Mouse (Mus musculus) limb, embryonic 12.5 days (tissue): Measurements from ENCODE around the gene Bpifc. TPM values are rescaled to one million over a fixed set of nuclear protein-coding genes. Genes with fewer than 3 reads are reported as not detected.

Source experiments
- ATAC-seq: fragments of 200-750 bp; cut with Nextera tagmentation; 2 replicates; pipeline ENCODE4 v1.8.0; 2017; ENCODE audit warnings: low read depth, moderate TSS enrichment; ENCODE audit not compliant: insufficient number of reproducible peaks, insufficient read depth, low FRiP score, low TSS enrichment
- H3K27ac ChIP-seq: fragments of 300-500 bp; sonication (generic); 2 replicates; pipeline ENCODE4 v1.5.1; 2016; ENCODE audit warnings: mild to moderate bottlenecking, moderate library complexity
- H3K27me3 ChIP-seq: fragments of 300-500 bp; sonication (generic); 2 replicates; pipeline ENCODE4 v1.6.1; 2016; ENCODE audit warnings: mild to moderate bottlenecking, moderate library complexity
- H3K36me3 ChIP-seq: fragments of 300-500 bp; sonication (generic); 2 replicates; pipeline ENCODE4 v1.6.1; 2016; ENCODE audit warnings: mild to moderate bottlenecking, moderate library complexity
- H3K4me1 ChIP-seq: fragments of 300-500 bp; sonication (generic); replicated peaks from 2 replicates; pipeline ENCODE4 v1.6.1; 2016
- H3K4me2 ChIP-seq: fragments of 300-500 bp; sonication (generic); 2 replicates; pipeline ENCODE4 v1.6.1; 2016; ENCODE audit warnings: mild to moderate bottlenecking, moderate library complexity
- H3K4me3 ChIP-seq: fragments of 300-500 bp; sonication (generic); replicated peaks from 2 replicates; pipeline ENCODE4 v1.5.1; 2016; ENCODE audit warnings: mild to moderate bottlenecking
- H3K9ac ChIP-seq: fragments of 300-500 bp; sonication (generic); replicated peaks from 2 replicates; pipeline ENCODE4 v1.6.1; 2016; ENCODE audit warnings: mild to moderate bottlenecking, moderate library complexity
- H3K9me3 ChIP-seq: fragments of 300-500 bp; sonication (generic); 2 replicates; pipeline ENCODE4 v1.6.1; 2016; ENCODE audit warnings: mild to moderate bottlenecking, moderate library complexity
- WGBS: fragments of 180-500 bp; shearing (Covaris S2); methylation state at CpG from one replicate; pipeline ENCODE4 v1.1.7; 2016; 5-methylcytosine and 5-hydroxymethylcytosine counted together
- polyA plus RNA-seq: library from polyadenylated mRNA; unstranded; fragments of >200 nt; fragmentation: Nextera tagmentation; extraction: Ambion mirVana; gene quantifications from 2 replicates; pipeline ENCODE4 v1.2.1, GENCODE M21; 2016

Bpifc gene
- polyA plus RNA-seq, 1 experiment from 2014 or later, result 0.16 TPM

GRCm38 (mm10) chr10:86017781-86018180 is 6.1 kb upstream of the Bpifc start:
- WGBS, result 92% methylated on average over 7 of the region's 7 CpGs
- Histone ChIP-seq H3K4me2 (no peak overlapping the region), H3K36me3 (no peaks in the 10 kb centered on the region), H3K27me3 (no peaks in the 10 kb centered on the region), H3K9me3 (no peaks in the 10 kb centered on the region), H3K4me1 (peaks cover 7% of the 10 kb centered on the region; the same call in 1 of the 2 replicates), H3K27ac (no peak overlapping the region), H3K4me3 (no peak overlapping the region), H3K9ac (no peak overlapping the region)
- ATAC-seq, result no peak

GRCm38 (mm10) chr10:86011172-86011571 is 523 bp downstream of the Bpifc start:
- no peak overlapping the region for H3K9ac ChIP-seq
- H3K4me1 ChIP-seq, result no peaks in the 10 kb centered on the region
- H3K4me3 ChIP-seq, result no peak overlapping the region
- 91% methylated on average over 2 of the region's 2 CpGs for WGBS
- no peaks in the 10 kb centered on the region for H3K36me3 ChIP-seq
- no peaks in the 10 kb centered on the region for H3K27me3 ChIP-seq
- H3K27ac ChIP-seq, result no peak overlapping the region
- no peak for ATAC-seq
- no peak overlapping the region for H3K4me2 ChIP-seq
- no peaks in the 10 kb centered on the region for H3K9me3 ChIP-seq

GRCm38 (mm10) chr10:86010636-86011035 is 1.1 kb downstream of the Bpifc start:
- ATAC-seq, result no peak
- Histone ChIP-seq H3K27ac (no peak overlapping the region), H3K9me3 (no peaks in the 10 kb centered on the region), H3K4me1 (no peaks in the 10 kb centered on the region), H3K36me3 (no peaks in the 10 kb centered on the region), H3K9ac (no peak overlapping the region), H3K27me3 (no peaks in the 10 kb centered on the region), H3K4me2 (no peak overlapping the region), H3K4me3 (no peak overlapping the region)
- 19% methylated on average over 6 of the region's 6 CpGs for WGBS

- no peaks in the 10 kb centered on the region for H3K36me3 ChIP-seq
- H3K27me3 ChIP-seq, result no peaks in the 10 kb centered on the region
- H3K9me3 ChIP-seq, result no peaks in the 10 kb centered on the region
- no peak overlapping the region for H3K4me3 ChIP-seq
- no peak for ATAC-seq
- H3K4me1 ChIP-seq, result no peaks in the 10 kb centered on the region
- H3K9ac ChIP-seq, result no peak overlapping the region
- 84% methylated on average over 2 of the region's 2 CpGs for WGBS
- H3K4me2 ChIP-seq, result no peak overlapping the region
- H3K27ac ChIP-seq, result no peak overlapping the region
Observed at GRCm38 (mm10) chr10:86009688-86010087, 2.0 kb downstream of the Bpifc start.

GRCm38 (mm10) chr10:86006455-86006854 is 5.2 kb downstream of the Bpifc start:
- 87% methylated on average over 5 of the region's 5 CpGs for WGBS

GRCm38 (mm10) chr10:86000447-86000846 is 11.2 kb downstream of the Bpifc start:
- H3K27me3 ChIP-seq, result no peaks in the 10 kb centered on the region
- no peak overlapping the region for H3K9ac ChIP-seq
- H3K4me2 ChIP-seq, result no peak overlapping the region
- no peak for ATAC-seq
- 0 out of 2 replicates have a peak, but pooled peaks cover 5% of the 10 kb centered on the region for H3K9me3 ChIP-seq
- no peaks in the 10 kb centered on the region for H3K36me3 ChIP-seq
- H3K4me3 ChIP-seq, result no peak overlapping the region
- no peaks in the 10 kb centered on the region for H3K4me1 ChIP-seq
- 93% methylated on average over 4 of the region's 4 CpGs for WGBS
- H3K27ac ChIP-seq, result no peak overlapping the region

More at GRCm38 (mm10) chr10:86006455-86006854, 5.2 kb downstream of the Bpifc start:
- no peak for ATAC-seq
- Histone ChIP-seq H3K27ac (no peak overlapping the region), H3K9me3 (no peaks in the 10 kb centered on the region), H3K36me3 (no peaks in the 10 kb centered on the region), H3K4me1 (no peaks in the 10 kb centered on the region), H3K4me3 (no peak overlapping the region), H3K27me3 (no peaks in the 10 kb centered on the region), H3K4me2 (no peak overlapping the region), H3K9ac (no peak overlapping the region)

- H3K36me3 ChIP-seq, result no peaks in the 10 kb centered on the region
- 75% methylated on average over 5 of the region's 5 CpGs for WGBS
- H3K27ac ChIP-seq, result no peak overlapping the region
- no peak overlapping the region for H3K4me3 ChIP-seq
- H3K9me3 ChIP-seq, result 0 out of 2 replicates have a peak, but pooled peaks cover 5% of the 10 kb centered on the region
- H3K9ac ChIP-seq, result no peak overlapping the region
- no peak overlapping the region for H3K4me2 ChIP-seq
- no peaks in the 10 kb centered on the region; the same call in 1 of the 2 replicates for H3K4me1 ChIP-seq
- H3K27me3 ChIP-seq, result no peaks in the 10 kb centered on the region
- no peak for ATAC-seq
Observed at GRCm38 (mm10) chr10:85994543-85995104, 17.1 kb downstream of the Bpifc start.

GRCm38 (mm10) chr10:85993836-85994235 is 17.9 kb downstream of the Bpifc start:
- WGBS, result 83% methylated on average over 9 of the region's 9 CpGs

GRCm38 (mm10) chr10:85992412-85992811 is 19.3 kb downstream of the Bpifc start:
- H3K27ac ChIP-seq, result no peak overlapping the region
- H3K4me3 ChIP-seq, result no peak overlapping the region
- H3K36me3 ChIP-seq, result no peaks in the 10 kb centered on the region
- no peaks in the 10 kb centered on the region for H3K9me3 ChIP-seq
- WGBS, result 90% methylated on average over 4 of the region's 4 CpGs
- H3K4me1 ChIP-seq, result no peaks in the 10 kb centered on the region; the same call in 1 of the 2 replicates
- ATAC-seq, result no peak
- no peak overlapping the region for H3K4me2 ChIP-seq
- H3K27me3 ChIP-seq, result no peaks in the 10 kb centered on the region
- no peak overlapping the region for H3K9ac ChIP-seq

More at GRCm38 (mm10) chr10:85993836-85994235, 17.9 kb downstream of the Bpifc start:
- no peak overlapping the region for H3K4me3 ChIP-seq
- no peaks in the 10 kb centered on the region; the same call in 1 of the 2 replicates for H3K4me1 ChIP-seq
- 0 out of 2 replicates have a peak, but pooled peaks cover 5% of the 10 kb centered on the region for H3K9me3 ChIP-seq
- H3K4me2 ChIP-seq, result no peak overlapping the region
- no peaks in the 10 kb centered on the region for H3K27me3 ChIP-seq
- H3K27ac ChIP-seq, result no peak overlapping the region
- no peak for ATAC-seq
- H3K36me3 ChIP-seq, result no peaks in the 10 kb centered on the region
- H3K9ac ChIP-seq, result no peak overlapping the region

- Histone ChIP-seq H3K4me1 (no peaks in the 10 kb centered on the region; the same call in 1 of the 2 replicates), H3K27me3 (no peaks in the 10 kb centered on the region), H3K9ac (no peak overlapping the region), H3K36me3 (no peaks in the 10 kb centered on the region), H3K4me3 (no peak overlapping the region), H3K4me2 (no peak overlapping the region), H3K9me3 (no peaks in the 10 kb centered on the region), H3K27ac (no peak overlapping the region)
- ATAC-seq, result no peak
- WGBS, result 77% methylated on average over 6 of the region's 6 CpGs
Observed at GRCm38 (mm10) chr10:85989412-85990115, 22.1 kb downstream of the Bpifc start.

- Histone ChIP-seq H3K36me3 (no peaks in the 10 kb centered on the region), H3K27me3 (0 out of 2 replicates have a peak, but pooled peaks cover under 1% of the 10 kb centered on the region), H3K4me1 (no peaks in the 10 kb centered on the region), H3K27ac (no peak overlapping the region), H3K9me3 (peaks cover 4% of the 10 kb centered on the region; the same call in 1 of the 2 replicates), H3K4me3 (no peak overlapping the region), H3K4me2 (no peak overlapping the region), H3K9ac (no peak overlapping the region)
- WGBS, result 89% methylated on average over 4 of the region's 4 CpGs
- ATAC-seq, result no peak
Observed at GRCm38 (mm10) chr10:85972915-85973314, 38.8 kb downstream of the Bpifc start.
